Mouse (Mus musculus) liver, adult 2 months (tissue): ENCODE data around the gene Kdm6b.

Source experiments
- CTCF ChIP-seq: fragments of 200-500 bp; IDR thresholded peaks from 2 replicates; pipeline ENCODE4 v1.5.1; 2011; ENCODE audit warnings: low read depth, low read length, control low read depth
- POLR2A ChIP-seq: fragments of 200-500 bp; IDR thresholded peaks from 2 replicates; pipeline ENCODE4 v1.6.1; 2011; ENCODE audit warnings: low read length, control low read depth; ENCODE audit not compliant: insufficient read depth; ENCODE audit errors: extremely low read depth

GRCm38 (mm10) chr11:69423885-69424284 is 10.4 kb upstream of the Kdm6b start:
- no peak for TF ChIP-seq CTCF
- TF ChIP-seq POLR2A = no peak
